In the genomic region with DNA sequence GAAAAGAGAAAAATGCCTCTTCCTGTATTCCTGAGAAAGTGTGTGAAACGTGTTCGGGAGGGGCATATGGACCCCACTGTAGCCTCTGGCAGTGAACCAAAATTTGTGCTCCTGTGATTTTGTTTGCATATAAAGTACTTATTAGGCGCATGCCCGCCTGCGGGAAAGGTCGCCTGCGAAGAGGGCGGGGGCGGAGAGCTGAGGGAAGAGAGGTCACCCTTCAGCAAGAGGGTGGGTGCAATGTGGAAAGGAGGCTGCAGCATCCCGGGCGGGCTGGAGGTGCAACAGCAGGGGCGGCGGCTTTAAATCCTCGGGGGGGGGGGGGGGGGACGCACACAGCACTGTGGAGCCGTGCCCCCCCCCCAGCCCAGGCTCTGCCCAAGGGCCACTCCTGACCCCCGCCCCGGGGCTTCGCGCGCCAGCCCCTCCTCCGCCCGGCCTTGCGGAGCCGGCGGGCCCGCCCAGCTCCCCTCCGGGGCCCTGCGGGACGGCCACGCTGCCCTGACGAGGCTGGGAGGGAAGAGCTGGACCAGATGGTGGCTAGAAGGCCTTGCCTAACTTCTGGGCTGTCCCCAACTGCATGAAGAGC, we compare ENCODE assay signal across 9 mouse cellular contexts.
DNase-seq lines count a peak whose midpoint lies in the region; ATAC-seq lines count a peak whose summit lies in the region.
"Had no signal": no experiment of that assay in that cellular context is flagged by ENCODE, and none has a peak within 500 bp of the region (broad histone marks: within the 10 kb centered on the region; RNA-seq: fewer than 3 reads in every experiment).

No protein-coding gene starts in this region.

- peak; percentile 49 for DNase-seq in embryo, embryonic 10 days (ENCODE audit: low spot score)
- DNase-seq in heart, embryonic 10.5 days (ENCODE audit: low spot score) = no peak
- peak; percentile 23 for DNase-seq in kidney, adult 9 months
- DNase-seq in spleen, adult 18-20 months = no peak
- no peak for DNase-seq in urinary bladder, adult 2 months (ENCODE audit: low spot score)

- no peak for ATAC-seq in megakaryocyte, adult 5-6 weeks (ENCODE audit: poor library complexity, severe bottlenecking)
- ATAC-seq in midbrain, embryonic 12.5 days (ENCODE audit: low FRiP score, low read depth) = peak; percentile 92

- peaks cover 6% of the 10 kb centered on the region for H3K27me3 ChIP-seq in megakaryocyte, embryonic 14.5 days (replicated peaks)
- H3K27me3 ChIP-seq in heart, embryonic 10.5 days (ENCODE audit: insufficient read depth, poor library complexity, severe bottlenecking) = no peaks in the 10 kb centered on the region
- no peaks in the 10 kb centered on the region for H3K27me3 ChIP-seq in midbrain, embryonic 12.5 days

- no peaks in the 10 kb centered on the region; the same call in 1 of the 2 replicates for H3K4me1 ChIP-seq in megakaryocyte, embryonic 14.5 days
- H3K4me1 ChIP-seq in heart, embryonic 10.5 days = peaks cover 6% of the 10 kb centered on the region; the same call in 1 of the 2 replicates
- H3K4me1 ChIP-seq in midbrain, embryonic 12.5 days = peaks cover 8% of the 10 kb centered on the region; the same call in 1 of the 2 replicates

- H3K9ac ChIP-seq in midbrain, embryonic 12.5 days (replicated peaks) = peak overlapping the region; percentile 39

- H3K9me3 ChIP-seq in megakaryocyte, embryonic 14.5 days = no peaks in the 10 kb centered on the region
- H3K9me3 ChIP-seq in heart, embryonic 10.5 days = no peaks in the 10 kb centered on the region
- H3K9me3 ChIP-seq in midbrain, embryonic 12.5 days = no peaks in the 10 kb centered on the region

- no peaks in the 10 kb centered on the region for H3K36me3 ChIP-seq in megakaryocyte, embryonic 14.5 days (replicated peaks; ENCODE audit: low read length)
- H3K36me3 ChIP-seq in heart, embryonic 10.5 days = no peaks in the 10 kb centered on the region
- no peaks in the 10 kb centered on the region for H3K36me3 ChIP-seq in midbrain, embryonic 12.5 days

- peak overlapping the region; percentile 8 for H3K4me3 ChIP-seq in megakaryocyte, embryonic 14.5 days (replicated peaks)
- peak overlapping the region; percentile 62 for H3K4me3 ChIP-seq in heart, embryonic 10.5 days
- peak overlapping the region; percentile 46 for H3K4me3 ChIP-seq in midbrain, embryonic 12.5 days
- H3K4me3 ChIP-seq: myocyte had no signal

- peak overlapping the region; percentile 53 for H3K27ac ChIP-seq in heart, embryonic 10.5 days
- H3K27ac ChIP-seq in midbrain, embryonic 12.5 days (replicated peaks) = peak overlapping the region; percentile 52; the same call in 1 of the 2 replicates

- H3K4me2 ChIP-seq in midbrain, embryonic 12.5 days (replicated peaks) = peak overlapping the region; percentile 79

- WGBS in heart, embryonic 10.5 days = 5% methylated on average over 27 of the region's 32 CpGs
- 17% methylated on average over 22 of the region's 32 CpGs for WGBS in midbrain, embryonic 12.5 days

Comparison
In these comparisons a context has a peak if more than half of its experiments do, and no peak if none do; other contexts are left out.
1. H3K4me3 ChIP-seq: peak in every context shown above with its lines; median percentile 62 in heart, embryonic 10.5 days; 46 in midbrain, embryonic 12.5 days; 8 in megakaryocyte, embryonic 14.5 days.
2. DNase-seq: peak in embryo, embryonic 10 days (single experiment) and kidney, adult 9 months (single experiment); none in heart, embryonic 10.5 days (single experiment), spleen, adult 18-20 months (0 of 2) and urinary bladder, adult 2 months (single experiment).